Mouse (Mus musculus) erythroblast, embryonic 14.5 days (primary cell): ENCODE measurements around the gene Clasrp. TPM values are rescaled to one million over a fixed set of nuclear protein-coding genes. Genes with fewer than 3 reads are reported as not detected.

Source experiments
- H3K27me3 ChIP-seq: 2 replicates; pipeline ENCODE4 v1.6.1; 2012; ENCODE audit warnings: inconsistent platforms; ENCODE audit not compliant: control insufficient read depth
- H3K36me3 ChIP-seq: 2 replicates; pipeline ENCODE4 v1.6.1; 2012; ENCODE audit warnings: mild to moderate bottlenecking, inconsistent platforms; ENCODE audit not compliant: control insufficient read depth
- H3K4me1 ChIP-seq: 2 replicates; pipeline ENCODE4 v1.6.1; 2012; ENCODE audit warnings: inconsistent platforms; ENCODE audit not compliant: control insufficient read depth
- H3K4me3 ChIP-seq: replicated peaks from 2 replicates; pipeline ENCODE3; 2012; ENCODE audit warnings: moderate library complexity, mild to moderate bottlenecking, inconsistent platforms
- H3K9me3 ChIP-seq: 2 replicates; pipeline ENCODE4 v1.6.1; 2012; ENCODE audit warnings: low read length, inconsistent platforms, mixed read lengths; ENCODE audit not compliant: control insufficient read depth
- GATA1 ChIP-seq: IDR thresholded peaks from 2 replicates; pipeline ENCODE4 v1.6.1; 2012; ENCODE audit warnings: low read length, inconsistent platforms, mixed read lengths
- TAL1 ChIP-seq: IDR thresholded peaks from 3 replicates; pipeline ENCODE4 v1.6.1; 2012; ENCODE audit warnings: low read length, inconsistent platforms, mixed read lengths
- polyA plus RNA-seq: library from polyadenylated mRNA; stranded (reverse); fragments of >175 nt; gene quantifications from 2 replicates; pipeline ENCODE4 v1.2.3, GENCODE M21; 2012

Gene Clasrp
- polyA plus RNA-seq, 1 experiment: 10.2 TPM

GRCm38 (mm10) chr7:19572926-19573775 is 31.1 kb downstream of the Clasrp start:
- H3K9me3 ChIP-seq: no peaks in the 10 kb centered on the region; the same call in 1 of the 2 replicates
- peaks cover 91% of the 10 kb centered on the region for H3K4me1 ChIP-seq
- H3K4me3 ChIP-seq: peak overlapping the region; percentile 85

DNA sequence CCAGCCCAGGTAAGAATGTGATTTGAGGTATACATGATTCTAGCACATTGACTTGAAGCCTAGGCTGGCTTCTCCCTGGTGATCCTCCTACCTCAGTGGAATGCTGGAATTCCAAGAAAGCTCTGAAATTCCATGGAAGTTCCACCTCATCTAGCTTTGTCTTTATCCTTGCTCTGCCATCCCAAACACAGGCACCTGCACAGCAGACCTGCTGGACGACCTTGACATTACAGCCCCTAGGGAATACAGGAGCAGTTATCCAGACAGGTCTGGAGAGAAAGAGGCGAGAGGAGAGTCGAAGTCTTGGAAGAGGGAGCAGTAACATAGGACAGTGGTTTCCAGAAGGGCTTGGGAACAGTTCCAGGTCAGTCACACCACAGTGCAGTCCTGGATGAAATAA is 34.6 kb downstream of the Clasrp start:
- peaks cover 84% of the 10 kb centered on the region for H3K4me1 ChIP-seq

More at GRCm38 (mm10) chr7:19572926-19573775, 31.1 kb downstream of the Clasrp start:
- Histone ChIP-seq H3K27me3 (peaks cover 17% of the 10 kb centered on the region), H3K36me3 (peaks cover 38% of the 10 kb centered on the region)
- TF ChIP-seq GATA1 (no peak), TAL1 (no peak)

GRCm38 (mm10) chr7:19567426-19567825 is 36.9 kb downstream of the Clasrp start:
- Histone ChIP-seq H3K4me1 (peaks cover 90% of the 10 kb centered on the region), H3K36me3 (peaks cover 83% of the 10 kb centered on the region), H3K4me3 (no peak overlapping the region), H3K9me3 (peaks cover 7% of the 10 kb centered on the region), H3K27me3 (no peaks in the 10 kb centered on the region)
- no peak for TF ChIP-seq GATA1
- no peak for TF ChIP-seq TAL1

More for the DNA sequence above, 34.6 kb downstream of the Clasrp start:
- Histone ChIP-seq H3K36me3 (peaks cover 70% of the 10 kb centered on the region), H3K4me3 (no peak overlapping the region), H3K27me3 (no peaks in the 10 kb centered on the region), H3K9me3 (peaks cover 3% of the 10 kb centered on the region)
- TF ChIP-seq GATA1: no peak
- no peak for TF ChIP-seq TAL1

- TF ChIP-seq GATA1 (no peak), TAL1 (no peak)
- H3K36me3 ChIP-seq: peaks cover 74% of the 10 kb centered on the region
- peaks cover 7% of the 10 kb centered on the region for H3K9me3 ChIP-seq
- H3K4me3 ChIP-seq: no peak overlapping the region
- H3K27me3 ChIP-seq: no peaks in the 10 kb centered on the region
- H3K4me1 ChIP-seq: peaks cover 80% of the 10 kb centered on the region
These were observed 38.5 kb downstream of the Clasrp start for GRCm38 (mm10) chr7:19565803-19566202.

GRCm38 (mm10) chr7:19564455-19564854 is 39.8 kb downstream of the Clasrp start:
- no peaks in the 10 kb centered on the region for H3K27me3 ChIP-seq
- TF ChIP-seq GATA1: no peak
- no peak for TF ChIP-seq TAL1

DNA sequence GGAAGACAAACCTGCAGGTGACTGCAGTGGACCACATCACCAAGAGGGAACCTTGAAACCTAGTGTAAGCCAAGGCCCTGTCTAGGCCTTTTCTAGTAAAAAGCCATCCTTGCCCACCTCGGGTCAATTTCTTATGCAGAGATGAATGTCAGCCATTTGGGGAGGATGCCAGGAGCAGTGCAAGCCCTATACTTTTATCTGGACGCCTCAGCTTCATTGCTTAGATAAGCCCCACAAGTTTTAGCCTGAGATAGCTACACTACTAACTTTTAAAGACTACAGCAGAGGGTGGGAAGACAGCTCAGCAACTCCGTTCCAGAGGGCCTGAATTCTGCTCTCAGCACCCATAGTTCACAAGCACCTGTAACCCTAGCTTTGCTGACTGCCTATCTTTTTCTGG is 40.4 kb downstream of the Clasrp start:
- TF ChIP-seq GATA1: peak; percentile 95
- TF ChIP-seq TAL1: peak; percentile 87
- Histone ChIP-seq H3K4me3 (peak overlapping the region; percentile 90), H3K9me3 (peaks cover 7% of the 10 kb centered on the region), H3K4me1 (peaks cover 81% of the 10 kb centered on the region), H3K36me3 (peaks cover 72% of the 10 kb centered on the region), H3K27me3 (no peaks in the 10 kb centered on the region)

More at GRCm38 (mm10) chr7:19564455-19564854, 39.8 kb downstream of the Clasrp start:
- H3K4me1 ChIP-seq: peaks cover 81% of the 10 kb centered on the region
- H3K9me3 ChIP-seq: peaks cover 7% of the 10 kb centered on the region
- peak overlapping the region; percentile 90 for H3K4me3 ChIP-seq
- H3K36me3 ChIP-seq: peaks cover 72% of the 10 kb centered on the region

- Histone ChIP-seq H3K4me3 (peak within 1 kb of the TSS; percentile 90), H3K4me1 (peaks cover 83% of the 10 kb centered on the region), H3K9me3 (peaks cover 7% of the 10 kb centered on the region), H3K27me3 (no peaks in the 10 kb centered on the region), H3K36me3 (peaks cover 73% of the 10 kb centered on the region)
- TF ChIP-seq GATA1: no peak
- no peak for TF ChIP-seq TAL1
These were observed 41.5 kb downstream of the Clasrp start, which contains the start of gene Ppp1r37 for GRCm38 (mm10) chr7:19562643-19563410. TSS of gene Ppp1r37 (minus strand) at chr7:19563076.

DNA sequence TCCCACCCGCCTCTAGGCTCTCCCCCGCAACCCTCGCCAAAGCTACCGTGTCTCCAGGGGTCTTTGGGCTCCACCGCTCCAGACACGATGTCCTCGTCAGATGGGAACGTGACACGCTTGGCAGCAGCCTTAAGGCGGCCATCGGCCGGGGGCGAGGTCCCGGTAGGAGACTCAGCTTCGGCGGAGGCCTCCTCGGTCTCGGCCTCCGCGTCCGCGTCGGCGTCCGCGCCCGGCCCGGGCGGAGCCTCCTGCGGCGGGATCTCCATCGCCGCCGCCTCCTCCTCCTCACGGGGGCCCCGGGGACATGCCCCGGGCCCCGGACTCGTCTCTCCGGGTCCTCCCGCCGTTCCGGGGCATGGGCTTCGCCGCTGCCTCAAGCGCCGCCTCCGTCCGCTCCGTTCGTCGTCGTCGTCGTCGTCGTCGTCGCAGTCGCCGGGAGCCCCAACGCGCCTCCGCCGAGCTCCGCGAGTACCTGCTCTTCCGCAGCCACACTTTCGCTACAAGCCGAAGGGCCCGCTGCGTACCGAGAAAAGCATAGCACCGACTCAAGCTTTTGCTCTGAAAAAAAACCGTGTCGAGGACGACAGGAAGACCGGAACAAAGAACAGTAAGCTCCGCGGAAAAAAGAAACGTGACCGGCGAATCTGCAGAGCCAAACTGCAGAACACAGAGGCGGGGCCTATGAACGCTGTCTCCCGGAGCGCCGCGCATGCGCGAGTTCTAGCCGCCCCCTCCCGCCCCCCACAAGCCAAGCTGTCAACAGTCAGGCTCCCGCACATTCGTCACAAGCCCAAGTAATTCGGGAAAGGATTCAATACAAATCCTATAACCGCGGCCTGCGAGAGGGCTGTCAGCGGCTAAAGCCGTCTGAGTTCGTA is 42.3 kb downstream of the Clasrp start:
- Histone ChIP-seq H3K27me3 (no peaks in the 10 kb centered on the region), H3K4me1 (peaks cover 86% of the 10 kb centered on the region), H3K4me3 (peak overlapping the region; percentile 90), H3K36me3 (peaks cover 73% of the 10 kb centered on the region), H3K9me3 (peaks cover 7% of the 10 kb centered on the region)
- TF ChIP-seq TAL1: no peak
